Mouse (Mus musculus): ENCODE results near the gene Abhd10.

Gene Abhd10

GRCm38 (mm10) chr16:45729163-45729562 is 13.6 kb downstream of the Abhd10 start:
- in situ Hi-C loops (cut with MboI, MseI), result loop anchor here (25.0 kb wide), 1 partner anchor 1392 kb away; the partner anchor contains the start of genes Sidt1 and Spice1

- in situ Hi-C loops (cut with MboI, MseI), result loop anchor here (25.0 kb wide), 1 partner anchor 1387 kb away; the partner anchor contains the start of genes Sidt1 and Spice1
Measured at GRCm38 (mm10) chr16:45724742-45725102, 18.0 kb downstream of the Abhd10 start.

GRCm38 (mm10) chr16:45724061-45724741 is 18.6 kb downstream of the Abhd10 start, which contains the start of gene Tagln3:
Tagln3 (minus strand) TSS chr16:45724608.
- in situ Hi-C loops (cut with MboI, MseI), result no loop called here

GRCm38 (mm10) chr16:45723172-45723901 is 19.4 kb downstream of the Abhd10 start:
- in situ Hi-C loops (cut with MboI, MseI), result no loop called here

GRCm38 (mm10) chr16:45722460-45722951 is 20.2 kb downstream of the Abhd10 start:
- in situ Hi-C loops (cut with MboI, MseI), result no loop called here

- in situ Hi-C loops (cut with MboI, MseI), result no loop called here
Measured at GRCm38 (mm10) chr16:45720022-45720630, 22.6 kb downstream of the Abhd10 start.

GRCm38 (mm10) chr16:45718296-45718695 is 24.5 kb downstream of the Abhd10 start:
- in situ Hi-C loops (cut with MboI, MseI), result no loop called here

- in situ Hi-C loops (cut with MboI, MseI), result no loop called here
Measured at GRCm38 (mm10) chr16:45714489-45715150, 28.1 kb downstream of the Abhd10 start.

- in situ Hi-C loops (cut with MboI, MseI), result no loop called here
Measured at GRCm38 (mm10) chr16:45713878-45714277, 28.9 kb downstream of the Abhd10 start.

GRCm38 (mm10) chr16:45713261-45713660 is 29.5 kb downstream of the Abhd10 start:
- in situ Hi-C loops (cut with MboI, MseI), result no loop called here

- in situ Hi-C loops (cut with MboI, MseI), result no loop called here
Measured at GRCm38 (mm10) chr16:45711263-45711662, 31.5 kb downstream of the Abhd10 start.

GRCm38 (mm10) chr16:45699301-45699700 is 43.5 kb downstream of the Abhd10 start:
- in situ Hi-C loops (cut with MboI, MseI), result no loop called here

- in situ Hi-C loops (cut with MboI, MseI), result no loop called here
Measured at GRCm38 (mm10) chr16:45697996-45698395, 44.8 kb downstream of the Abhd10 start.

GRCm38 (mm10) chr16:45695445-45696160 is 47.2 kb downstream of the Abhd10 start:
- in situ Hi-C loops (cut with MboI, MseI), result no loop called here

- in situ Hi-C loops (cut with MboI, MseI), result no loop called here
Measured at GRCm38 (mm10) chr16:45693558-45693957, 49.2 kb downstream of the Abhd10 start, which contains the start of gene Tmprss7. Tmprss7 (minus strand) TSS chr16:45693658.

GRCm38 (mm10) chr16:45692851-45693250 is 49.9 kb downstream of the Abhd10 start:
- in situ Hi-C loops (cut with MboI, MseI), result no loop called here

GRCm38 (mm10) chr16:45690178-45690577 is 52.6 kb downstream of the Abhd10 start:
- in situ Hi-C loops (cut with MboI, MseI), result no loop called here

- in situ Hi-C loops (cut with MboI, MseI), result no loop called here
Measured at GRCm38 (mm10) chr16:45686833-45687232, 55.9 kb downstream of the Abhd10 start.

GRCm38 (mm10) chr16:45685295-45685694 is 57.5 kb downstream of the Abhd10 start:
- in situ Hi-C loops (cut with MboI, MseI), result no loop called here

- in situ Hi-C loops (cut with MboI, MseI), result no loop called here
Measured at GRCm38 (mm10) chr16:45684815-45685214, 57.9 kb downstream of the Abhd10 start.
